9 mouse cellular contexts compared by ENCODE assay signal in genomic region chr8:9227779-9228464, GRCm38 (mm10).
DNase-seq lines count a peak whose midpoint lies in the region; TF ChIP-seq lines count a peak whose summit lies in the region.
"Had no signal": no experiment of that assay in that cellular context is flagged by ENCODE, and none has a peak within 500 bp of the region (broad histone marks: within the 10 kb centered on the region; RNA-seq: fewer than 3 reads in every experiment).

No protein-coding gene starts in this region.

- TF ChIP-seq POLR2A in olfactory bulb, adult 2 months (IDR thresholded peaks at IDR 0.05; ENCODE audit: insufficient read depth, low read depth, low read length), result no peak

- DNase-seq in urinary bladder, adult 18-20 months (ENCODE audit: low spot score in 2 of 2), result peak; percentile 27 to 28
- no peak for DNase-seq in urinary bladder, adult 2 months (ENCODE audit: low spot score)
- DNase-seq in cerebellum, adult 9-11 months, result peak; percentile 66
- peak; percentile 61 to 65 for DNase-seq in frontal cortex, postnatal 14 days (ENCODE audit: low spot score in 2 of 2)
- DNase-seq in kidney, postnatal 14 days, result peak; percentile 66
- DNase-seq in lung, adult 18-20 months, result peak; percentile 21 to 38
- peak; percentile 25 to 35 for DNase-seq in urinary bladder, postnatal 36 days (ENCODE audit: low spot score in 2 of 2)

- H3K27ac ChIP-seq in olfactory bulb, adult 2 months (ENCODE audit: insufficient read depth, low read depth, low read length), result peak overlapping the region; percentile 48

- H3K4me3 ChIP-seq in olfactory bulb, adult 2 months (ENCODE audit: insufficient read depth, low read depth, low read length), result no peak overlapping the region
- H3K4me3 ChIP-seq: erythroblast, embryonic 14.5 days had no signal

- peaks cover 7% of the 10 kb centered on the region for H3K4me1 ChIP-seq in olfactory bulb, adult 2 months (ENCODE audit: control insufficient read depth, insufficient read depth, low read length)

- TF ChIP-seq CTCF in olfactory bulb, adult 2 months (IDR thresholded peaks at IDR 0.05; ENCODE audit: insufficient read depth, low read depth, low read length), result peak; percentile 90

- 21% methylated on average over 19 of the region's 19 CpGs for WGBS in olfactory bulb, adult 2 months
